Mouse (Mus musculus): ENCODE data around the gene P2ry12.

P2ry12 gene

DNA sequence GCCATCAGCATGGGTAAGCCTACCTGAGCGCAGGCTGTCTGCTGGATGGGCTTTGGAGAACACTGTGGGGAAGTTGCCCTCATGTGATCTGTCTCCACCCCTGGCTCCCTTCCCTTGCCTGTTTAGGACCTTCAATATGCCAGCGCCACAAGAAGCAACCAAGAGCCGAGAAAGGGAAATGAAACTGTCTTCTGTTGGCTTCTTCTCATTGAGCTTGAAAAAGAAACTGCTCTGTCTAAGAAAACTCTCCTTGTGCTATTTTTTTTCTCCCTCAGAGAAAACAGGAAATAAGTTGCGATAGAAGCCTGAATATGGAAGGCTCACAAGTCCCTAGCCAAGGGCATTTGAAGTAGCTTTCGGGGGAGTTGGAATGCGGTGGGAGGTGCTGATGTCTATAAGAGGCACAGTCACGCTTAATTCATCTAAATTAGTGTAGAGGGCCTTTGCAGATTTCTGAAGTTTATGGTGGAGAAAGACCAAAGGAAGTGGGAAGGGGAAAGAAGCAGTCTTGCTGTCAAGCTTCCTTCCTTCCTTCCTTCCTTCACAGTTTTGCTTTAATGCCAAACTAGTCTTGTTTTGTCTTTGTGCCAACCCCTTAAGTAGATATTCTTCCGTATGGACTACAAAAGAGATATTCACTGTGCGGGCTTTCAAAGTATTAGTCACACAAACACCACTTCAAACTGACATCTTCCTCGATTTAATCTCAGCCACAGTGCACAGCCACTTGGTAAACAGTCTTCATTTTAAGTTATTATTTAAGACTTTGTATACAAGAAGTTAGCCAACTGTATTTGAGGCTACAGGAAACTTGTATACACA, 33.7 kb downstream of the P2ry12 start:
- DNase-seq: no peak

DNA sequence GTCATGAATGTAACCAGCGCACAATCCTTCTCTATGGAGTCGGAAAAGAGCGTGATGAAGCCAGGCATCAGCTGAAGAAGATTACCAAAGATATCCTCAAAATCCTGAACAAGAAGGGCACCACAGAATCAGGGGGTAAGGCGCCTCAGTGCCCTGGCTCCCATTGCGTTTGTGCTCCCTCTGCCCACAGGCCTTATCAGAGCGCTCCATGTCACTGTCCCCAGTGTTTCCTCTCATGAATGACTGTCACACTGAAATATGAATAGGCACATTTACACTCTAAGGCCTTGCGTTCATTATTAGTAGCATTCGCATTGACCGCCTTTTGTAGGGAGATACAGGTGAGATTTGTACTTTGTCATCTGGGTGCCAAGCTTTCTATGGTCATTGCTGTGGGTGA, 35.0 kb downstream of the P2ry12 start:
- no peak for DNase-seq

DNA sequence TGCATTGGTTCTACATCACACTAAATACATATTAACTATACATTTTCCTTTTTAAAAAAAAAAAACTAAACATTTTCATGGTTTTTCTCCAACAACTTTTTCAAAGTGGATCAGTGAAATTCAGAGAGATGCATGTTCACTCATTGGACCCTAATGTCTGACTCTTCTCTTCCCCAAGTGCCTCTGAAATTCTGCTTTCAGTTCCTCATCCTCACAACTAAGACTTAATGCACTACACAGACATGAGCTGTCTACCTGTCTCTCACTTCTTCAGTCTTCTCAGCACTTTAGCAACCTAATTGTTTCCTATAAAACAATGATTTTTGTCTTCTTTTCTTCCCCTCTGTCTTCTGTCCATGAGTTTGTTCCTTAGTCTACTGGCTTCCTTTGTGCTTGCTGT, 37.3 kb downstream of the P2ry12 start:
- DNase-seq: no peak

DNA sequence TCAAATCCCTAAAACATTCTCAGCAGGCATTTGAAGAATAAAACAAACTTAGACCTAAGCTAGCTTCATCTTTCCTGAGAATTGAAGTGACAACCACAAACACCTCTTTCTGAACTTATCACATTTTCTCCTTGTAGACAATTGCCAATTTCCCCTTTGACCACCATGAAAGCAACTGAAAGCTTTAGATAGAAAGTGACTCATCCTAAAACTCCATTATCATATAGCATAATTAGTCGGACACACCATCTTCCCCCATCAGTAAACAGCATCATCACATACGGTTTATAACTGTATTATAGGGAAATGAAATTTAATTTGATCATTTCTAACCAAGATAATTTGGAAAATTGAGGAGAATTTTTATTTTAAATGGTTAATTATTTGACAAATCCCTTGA, 40.4 kb downstream of the P2ry12 start:
- DNase-seq: no peak

DNA sequence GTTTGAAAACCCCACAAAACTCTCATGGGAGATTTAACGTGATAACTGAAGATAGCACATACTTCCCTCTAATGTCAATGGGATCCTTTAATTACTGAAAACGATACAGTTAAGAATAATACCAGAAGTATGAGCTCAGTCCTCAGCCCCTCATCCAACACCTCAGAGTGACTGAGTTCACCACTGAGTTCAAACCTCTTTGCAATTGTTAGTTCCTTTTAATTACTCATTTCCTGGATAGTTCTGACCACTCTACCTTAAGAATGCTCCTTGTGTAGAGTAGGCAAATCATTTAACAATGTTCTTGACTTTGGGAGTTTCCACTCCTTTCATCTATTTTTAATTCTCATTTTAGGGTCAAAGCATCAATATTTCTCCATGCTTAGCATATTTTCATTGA, 43.3 kb downstream of the P2ry12 start:
- no peak for DNase-seq

DNA sequence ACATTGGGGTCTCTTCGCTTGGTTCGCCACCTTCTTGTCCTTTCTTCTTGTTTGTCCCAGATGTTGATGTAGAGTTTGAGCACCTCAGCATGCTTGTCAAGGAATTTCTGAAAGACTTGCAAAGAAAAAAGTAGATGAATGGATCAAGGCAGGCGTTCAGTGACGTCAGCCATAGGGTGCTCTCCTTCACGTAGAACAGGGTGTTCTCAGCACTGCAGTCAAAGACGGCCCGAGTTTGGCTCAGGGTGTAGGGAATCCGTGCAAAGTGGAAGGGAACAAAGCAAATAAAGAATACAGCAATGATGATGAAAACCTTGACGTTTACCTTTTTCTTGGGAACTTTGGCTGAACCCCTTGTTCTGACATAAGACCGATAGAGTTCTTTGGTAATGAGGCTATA, 45.5 kb downstream of the P2ry12 start:
- DNase-seq: no peak

DNA sequence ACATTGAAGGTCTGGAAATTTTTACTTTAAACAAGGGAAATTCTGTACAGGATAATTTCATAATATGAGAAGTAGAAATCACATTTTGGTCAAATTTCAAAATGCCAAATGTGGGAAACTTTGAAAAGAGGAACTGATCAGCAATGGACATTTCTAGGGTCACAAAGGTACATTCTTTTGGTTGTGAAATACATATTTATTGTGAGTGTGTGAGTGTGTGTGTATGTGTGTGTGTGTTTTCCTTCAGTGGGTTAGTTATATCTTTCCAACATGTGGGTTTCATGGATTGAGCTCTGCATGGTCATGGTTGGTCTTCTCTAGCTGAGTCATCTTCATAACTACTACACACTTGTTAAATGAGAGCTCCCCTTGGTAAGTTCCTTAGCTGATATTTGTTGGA, 50.3 kb downstream of the P2ry12 start:
- DNase-seq: no peak

DNA sequence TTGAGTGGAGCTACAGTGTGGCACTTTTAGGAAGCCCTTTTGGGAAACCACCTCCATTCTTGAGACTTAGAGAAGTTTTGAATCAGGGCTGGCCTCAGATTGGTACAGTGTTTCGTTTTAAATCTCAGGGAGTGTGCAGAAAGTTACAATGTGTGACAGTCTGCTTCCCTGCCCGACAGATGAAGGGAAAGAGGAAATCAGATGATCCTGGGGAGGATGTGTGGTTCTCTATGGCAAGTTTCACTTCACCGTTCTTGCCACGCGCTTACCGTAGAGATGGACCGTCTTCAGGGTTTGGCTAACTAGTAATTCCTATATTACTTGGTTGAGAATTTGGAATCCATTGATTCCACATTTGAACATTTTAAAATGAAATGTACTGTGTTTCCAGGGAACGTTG, 50.9 kb downstream of the P2ry12 start:
- DNase-seq: no peak

DNA sequence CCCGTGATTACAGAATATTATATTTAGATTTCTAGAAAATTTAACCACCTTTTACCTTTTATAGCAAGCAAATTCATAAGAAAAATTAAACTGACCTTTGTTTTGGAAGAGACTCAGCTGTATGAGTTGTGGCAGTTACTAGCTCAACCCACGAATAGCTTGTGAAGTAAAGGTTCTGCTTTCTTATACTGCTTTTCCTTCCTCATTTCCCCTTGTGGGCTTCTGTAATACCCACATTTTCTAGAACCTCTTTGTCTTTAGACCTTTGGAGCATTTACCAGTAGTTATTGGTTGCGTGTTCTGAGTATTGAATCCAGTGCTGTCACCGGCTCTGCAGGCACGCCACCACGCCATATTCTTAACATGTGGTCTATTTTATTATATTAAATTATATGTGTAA, 51.9 kb downstream of the P2ry12 start, which contains the start of gene P2ry13:
Gene P2ry13, minus strand, starts transcription at position 156 of the 400 bp plus-strand sequence.
- no peak for DNase-seq

DNA sequence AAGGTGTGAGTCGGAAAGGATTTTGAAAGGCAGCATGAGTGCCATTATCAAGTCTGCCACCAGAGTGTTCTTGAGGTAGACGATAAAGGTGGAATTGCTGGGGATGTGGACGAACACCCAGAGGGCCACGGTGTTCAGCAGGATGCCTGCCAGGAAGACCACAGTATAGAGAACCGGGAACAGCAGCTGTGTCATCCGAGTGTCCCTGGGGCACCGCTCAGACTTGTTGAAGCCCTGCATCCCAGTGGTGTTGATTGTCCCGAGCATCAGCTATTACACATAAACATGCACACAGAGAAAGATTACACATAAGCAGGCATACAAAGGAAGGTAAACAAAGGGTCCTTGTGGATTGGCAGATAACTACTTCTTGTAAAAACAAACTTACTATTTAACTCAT, 52.6 kb downstream of the P2ry12 start:
- no peak for DNase-seq

DNA sequence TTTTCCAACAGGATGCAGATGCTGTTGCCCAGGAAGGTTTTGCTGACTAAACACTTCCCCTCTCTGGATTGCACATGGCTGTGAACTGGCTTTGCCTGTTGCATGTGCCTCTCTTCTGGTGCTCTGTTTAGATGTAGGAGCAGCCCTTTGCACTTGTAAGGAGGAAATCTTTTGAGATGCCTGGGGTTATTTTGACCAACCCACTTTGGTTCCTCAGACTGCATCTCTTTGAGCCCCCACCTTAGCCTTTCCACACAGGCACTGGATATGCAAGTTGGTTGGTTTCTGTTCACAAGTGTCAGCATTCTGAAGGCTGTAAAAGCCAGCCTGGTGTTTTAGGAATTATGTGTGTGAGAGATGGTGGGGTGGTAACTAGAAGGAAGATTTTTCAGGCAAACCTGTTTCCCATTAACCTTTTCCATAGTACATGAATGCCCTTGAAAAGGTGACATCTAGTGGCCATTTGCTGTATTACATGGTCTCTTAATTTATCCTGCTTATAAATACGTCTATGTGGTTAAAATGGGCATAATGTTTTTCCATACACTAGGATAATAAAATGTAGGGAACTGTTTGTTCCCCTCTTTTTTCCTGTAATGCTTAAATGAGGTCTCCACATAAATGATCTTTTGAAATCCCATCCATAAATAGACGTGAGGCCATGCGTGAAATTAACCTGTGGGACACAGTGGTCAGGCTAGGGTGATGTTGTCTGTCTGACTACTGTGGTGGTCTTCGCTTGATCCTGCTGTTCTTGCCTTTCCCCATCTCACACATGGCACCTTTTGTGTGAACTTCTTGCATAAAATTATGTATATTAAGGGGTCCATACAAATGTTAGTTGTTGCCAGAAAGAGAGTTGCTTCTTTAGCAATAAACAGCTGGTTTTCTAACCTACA, 53.8 kb downstream of the P2ry12 start:
- DNase-seq: peak; percentile 27

DNA sequence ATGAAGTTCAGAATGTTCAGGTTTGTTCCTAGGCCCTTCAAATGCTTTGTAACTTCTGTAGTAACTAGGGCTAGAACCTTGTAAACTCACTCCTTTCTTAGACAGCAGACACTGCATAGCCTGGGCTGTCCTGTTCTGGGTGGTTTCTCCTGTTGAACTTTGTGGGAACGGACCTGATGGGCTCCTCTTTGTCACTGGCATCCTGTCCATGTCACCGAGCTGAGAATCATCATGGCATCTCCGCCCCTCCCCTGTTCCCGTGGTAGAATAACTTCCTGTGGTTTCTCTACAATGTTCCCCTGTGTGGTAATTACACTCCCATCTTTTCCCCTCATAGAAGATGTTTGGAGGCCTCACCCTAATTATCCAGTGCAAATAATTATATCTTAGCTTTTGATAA, 56.7 kb downstream of the P2ry12 start:
- DNase-seq: no peak

DNA sequence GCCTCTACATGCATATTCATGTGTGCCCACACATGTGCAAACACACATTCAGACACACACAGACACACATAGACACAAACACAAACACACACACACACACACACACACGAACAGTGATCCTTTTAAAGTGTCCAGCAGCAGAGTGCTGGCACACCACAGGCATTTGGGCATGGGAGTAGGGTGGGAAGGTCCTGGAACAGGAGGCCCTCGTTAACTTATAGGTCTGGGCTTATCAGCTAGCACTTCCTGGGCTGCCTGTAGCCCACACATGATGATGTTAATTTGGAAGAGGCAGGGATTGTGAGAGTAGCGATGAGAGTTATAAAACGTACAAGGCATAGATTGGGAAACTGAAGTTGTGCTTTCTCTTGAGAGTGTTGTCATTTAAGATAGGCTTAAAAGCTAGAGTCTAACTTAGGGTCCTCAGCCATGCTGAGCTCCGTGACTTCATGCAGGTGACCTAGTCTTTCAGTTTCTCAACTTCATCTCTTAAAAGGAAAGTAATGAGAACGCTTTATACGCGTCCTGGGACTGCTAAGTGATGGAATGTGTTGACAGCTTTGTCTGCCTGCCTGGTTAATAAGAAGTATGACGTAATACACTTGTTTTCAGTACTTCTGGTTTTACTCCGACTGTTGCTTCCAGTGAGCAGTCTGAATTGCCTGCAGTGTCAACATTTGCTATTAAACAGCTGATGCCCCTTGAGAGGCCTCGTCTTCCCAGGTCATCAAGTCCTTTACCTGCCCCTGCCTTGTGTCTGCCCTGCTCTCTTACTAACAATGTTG, 57.8 kb downstream of the P2ry12 start:
- no peak for DNase-seq

DNA sequence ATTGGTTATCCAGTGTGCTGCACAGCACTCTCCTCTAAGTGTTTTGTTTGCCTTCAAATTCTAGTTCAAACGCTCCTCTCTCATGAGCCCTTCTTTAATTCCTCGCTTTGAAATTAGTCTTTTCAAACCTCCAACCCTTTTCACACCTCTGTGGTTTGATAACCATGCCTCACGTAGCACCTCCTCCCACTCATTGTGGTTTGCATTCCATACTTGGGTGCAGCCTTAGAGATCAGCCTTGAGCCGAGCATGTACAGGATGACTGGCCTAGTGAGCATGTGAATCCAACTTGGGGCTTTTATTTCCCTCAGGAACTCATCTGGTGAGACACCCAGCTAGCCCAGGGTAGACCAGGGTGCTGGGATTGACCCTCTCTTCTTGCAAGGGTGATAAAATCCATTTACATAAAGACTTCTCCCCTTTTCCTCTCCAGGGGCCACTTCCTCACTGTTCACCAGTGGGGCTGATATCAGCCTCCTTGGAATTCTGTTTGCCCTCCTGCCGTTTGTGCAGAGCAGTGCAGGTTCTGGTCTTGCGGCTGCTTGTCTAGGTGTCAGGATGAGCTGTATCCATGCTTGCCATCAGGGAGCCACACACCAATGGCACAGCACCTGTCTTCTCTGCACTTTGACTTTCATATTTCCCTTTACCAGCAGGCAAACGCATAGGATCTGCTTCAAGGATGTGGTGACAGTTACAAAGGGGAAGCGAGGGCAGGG, 58.7 kb downstream of the P2ry12 start:
- no peak for DNase-seq

DNA sequence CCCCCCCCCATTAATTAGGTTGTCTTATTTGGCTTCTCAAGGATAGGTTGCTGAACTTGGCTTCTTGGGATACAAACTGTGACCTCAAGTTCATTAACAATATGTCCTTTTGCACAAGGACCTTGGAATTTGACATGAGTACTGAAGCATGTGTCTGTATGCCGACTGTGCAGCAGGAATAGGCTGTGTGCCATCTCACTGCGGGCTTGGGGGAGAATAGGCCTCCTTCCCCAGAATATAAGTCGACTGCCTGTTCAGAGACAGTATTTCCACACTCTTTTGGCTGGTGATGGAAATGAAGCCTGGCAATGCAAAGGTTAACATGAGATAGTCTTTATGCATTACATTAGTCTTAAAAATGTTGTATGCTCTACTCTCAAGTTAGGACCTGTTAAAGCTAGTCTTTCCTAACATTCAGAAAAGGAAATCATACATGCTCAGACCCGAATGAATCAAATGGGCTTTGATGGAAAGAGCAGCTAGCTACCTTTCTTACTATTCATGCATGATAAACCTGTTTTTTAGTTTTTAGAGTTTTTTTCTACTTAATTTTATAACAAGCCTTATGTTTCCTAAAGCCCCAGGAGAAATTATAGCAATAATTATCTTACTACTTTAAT, 65.2 kb downstream of the P2ry12 start:
- DNase-seq: no peak

DNA sequence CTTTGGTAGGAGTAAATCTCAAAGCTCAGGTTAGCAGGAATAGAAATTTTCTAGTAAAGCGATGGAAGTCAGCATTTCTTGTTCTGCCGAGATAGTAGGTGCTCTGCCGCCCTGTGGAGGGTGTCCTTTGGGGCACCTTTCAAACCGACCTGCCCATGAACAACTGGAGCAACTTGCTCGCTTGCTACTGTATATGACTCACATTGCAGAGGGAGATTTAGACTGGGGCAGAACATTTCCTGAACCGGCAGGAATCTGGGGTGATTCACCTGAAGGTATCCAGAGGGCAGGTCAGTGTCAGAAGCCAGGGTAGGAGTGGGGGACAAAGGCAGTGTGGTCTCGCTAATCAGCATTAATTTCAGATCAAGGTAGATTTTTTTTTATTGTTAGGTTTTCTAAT, 67.7 kb downstream of the P2ry12 start, which contains the start of gene Gpr87:
Gene Gpr87, minus strand, starts transcription at position 167 of the 400 bp plus-strand sequence.
- no peak for DNase-seq

DNA sequence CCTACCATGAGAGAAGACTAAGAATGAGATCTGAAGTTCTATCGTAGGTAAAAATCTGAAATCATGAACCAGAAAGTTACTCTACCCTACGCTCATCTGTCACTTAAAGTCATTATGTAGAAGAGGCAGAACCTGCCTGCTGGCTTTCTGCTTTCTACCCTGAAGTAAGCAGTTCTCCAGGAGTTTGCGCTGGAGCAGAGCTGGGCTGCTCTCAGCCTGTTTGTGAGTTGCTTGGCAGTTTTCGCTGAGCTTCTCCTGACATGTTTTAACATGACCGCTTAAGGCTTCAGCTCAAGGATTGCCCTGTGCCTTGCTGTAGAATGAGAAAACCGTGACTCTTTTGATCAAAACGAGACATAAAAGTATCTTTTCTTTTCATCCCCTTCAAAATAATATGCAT, 68.6 kb downstream of the P2ry12 start:
- no peak for DNase-seq

DNA sequence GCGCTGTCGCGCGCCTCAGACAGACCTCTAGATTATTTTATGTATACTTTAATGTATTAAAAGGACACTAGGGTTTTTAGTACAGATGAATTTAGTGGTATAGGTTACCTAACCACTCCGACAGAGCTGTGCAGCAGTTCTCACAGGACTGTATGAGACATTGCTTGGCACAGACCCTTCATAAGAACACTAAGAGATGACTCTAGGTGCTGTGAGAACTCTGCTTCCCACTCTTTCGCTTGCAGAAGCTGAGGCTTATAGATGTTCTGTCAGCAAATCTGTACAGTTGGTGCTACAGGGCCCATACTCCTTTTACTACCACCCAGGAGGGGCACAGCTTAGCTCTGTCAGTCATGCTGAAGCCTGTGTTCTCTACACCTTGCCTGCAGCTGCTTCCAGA, 71.0 kb downstream of the P2ry12 start:
- no peak for DNase-seq

DNA sequence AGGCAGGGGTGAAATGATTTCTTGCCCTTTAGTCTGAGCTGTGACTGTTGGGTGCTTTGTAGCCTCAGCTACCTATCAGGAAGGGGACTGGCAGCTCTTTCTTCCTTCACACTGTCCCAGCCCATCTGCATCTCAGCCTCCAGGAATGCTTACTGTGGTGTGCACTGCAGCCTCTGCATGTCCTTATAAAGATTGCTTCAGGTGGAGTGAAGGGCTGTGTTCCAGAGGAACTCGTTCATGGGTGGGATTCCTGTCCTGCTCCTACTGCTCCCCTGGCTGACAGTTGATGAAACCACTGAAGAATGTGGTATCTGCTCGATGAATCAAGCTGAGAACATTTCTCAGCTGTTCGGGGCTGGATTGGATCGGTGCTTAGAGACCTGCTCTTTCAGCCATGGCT, 75.3 kb downstream of the P2ry12 start:
- DNase-seq: no peak

DNA sequence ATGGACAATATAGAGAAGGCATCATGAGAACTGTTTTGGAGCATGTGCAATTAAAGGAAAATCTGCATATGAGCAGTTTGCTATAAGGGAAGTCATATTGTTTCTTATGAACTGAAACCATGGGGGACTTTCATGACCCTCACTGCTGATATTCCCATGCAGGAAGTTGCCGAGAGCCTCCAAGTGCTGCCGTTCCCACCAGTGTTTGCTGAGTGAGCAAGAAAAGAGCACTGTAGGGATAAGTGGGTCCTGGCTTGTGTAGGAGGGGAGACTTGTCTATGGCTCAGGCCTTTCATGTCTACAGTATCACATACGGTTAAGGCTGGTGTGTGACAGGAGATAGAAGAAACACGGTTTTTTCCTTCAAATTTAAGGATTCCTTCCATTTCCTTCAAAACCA, 77.0 kb downstream of the P2ry12 start:
- DNase-seq: no peak

DNA sequence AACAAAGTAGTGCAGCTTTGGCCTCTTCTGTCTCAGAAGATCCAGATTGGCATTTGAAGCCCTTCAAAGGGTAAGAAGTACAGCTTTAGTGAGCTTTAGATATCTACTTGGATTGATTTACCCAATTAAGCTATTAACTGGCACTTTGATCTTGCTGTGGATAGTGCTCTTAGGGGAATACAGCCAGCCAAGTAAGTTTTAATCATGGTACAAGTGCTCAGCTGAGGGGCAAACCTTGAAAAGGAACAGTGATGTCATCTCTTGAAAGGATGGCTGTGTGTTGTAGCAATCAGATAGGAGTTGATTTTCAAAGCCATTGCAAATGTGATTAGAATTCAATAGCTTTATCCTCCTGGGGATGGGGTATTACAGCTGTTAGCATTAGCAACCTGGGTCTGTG, 80.5 kb downstream of the P2ry12 start:
- no peak for DNase-seq

DNA sequence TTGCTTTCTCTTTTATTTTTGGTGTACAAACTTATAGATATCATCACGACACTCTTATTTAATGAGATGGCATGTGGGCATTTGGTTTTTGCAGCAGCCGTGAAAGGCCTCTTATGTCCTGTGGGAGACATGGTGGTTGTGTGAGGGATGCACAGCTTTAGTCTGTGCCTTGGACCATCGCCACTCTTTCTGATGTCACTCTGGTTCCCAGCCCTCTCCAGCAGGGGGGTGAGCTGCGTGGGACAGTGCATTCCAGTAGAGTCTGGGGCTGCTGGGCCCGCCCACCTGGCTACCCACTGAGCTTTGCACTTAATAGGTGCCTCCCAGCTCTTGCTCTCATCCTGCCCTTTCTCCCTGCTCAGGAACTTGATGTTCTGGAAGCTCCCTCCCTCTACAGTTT, 81.5 kb downstream of the P2ry12 start:
- peak; percentile 38 for DNase-seq

All from cerebellum, adult 11-12 months (tissue).